Mouse (Mus musculus): ENCODE data around the gene Islr2. TPM values are rescaled to one million over a fixed set of nuclear protein-coding genes. Genes with fewer than 3 reads are reported as not detected.
A peak's percentile ranks its signal among the peaks of the same experiment; 100 is the strongest.

The Islr2 gene
- polyA plus RNA-seq, 1 experiment from 2014 or later: 0.43 TPM

DNA sequence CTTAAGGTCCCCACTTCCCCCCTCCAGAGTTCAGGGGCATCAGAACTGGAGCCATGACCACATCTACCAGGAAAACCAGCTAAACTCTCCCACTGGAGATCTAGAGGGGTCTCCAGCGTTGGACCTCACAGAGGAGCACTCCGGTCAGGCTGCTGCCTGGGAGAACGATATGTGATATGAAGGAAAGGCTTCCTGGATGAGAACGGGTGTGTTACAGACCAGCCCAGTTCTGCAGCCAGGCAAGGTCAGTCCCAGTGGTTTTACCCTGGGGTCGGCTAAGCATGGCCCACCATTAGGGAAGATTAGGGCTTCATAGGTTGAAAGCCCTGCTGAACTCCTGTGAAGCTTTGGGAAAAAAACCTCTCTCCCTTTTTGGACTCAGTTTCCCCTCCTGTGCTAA, 9.3 kb upstream of the Islr2 start:
- ATAC-seq (replicated peaks; ENCODE audit: low FRiP score): no peak; the same call in 1 of the 2 replicates
- Histone ChIP-seq H3K4me3 (ENCODE audit: low read depth, low read length) (no peak overlapping the region), H3K36me3 (ENCODE audit: control insufficient read depth, insufficient read depth, low read length) (no peaks in the 10 kb centered on the region), H3K27ac (ENCODE audit: low read depth, low read length) (0 out of 2 replicates have a peak overlapping the region, but pooled peaks have one; percentile 6), H3K4me2 (peak overlapping the region; percentile 46; the same call in 1 of the 2 replicates), H3K9ac (ENCODE audit: low read depth, low read length) (no peak overlapping the region), H3K27me3 (replicated peaks; ENCODE audit: control insufficient read depth, insufficient read depth, low read length) (peaks cover 3% of the 10 kb centered on the region; the same call in 1 of the 2 replicates), H3K9me3 (ENCODE audit: control insufficient read depth, low read length) (no peaks in the 10 kb centered on the region), H3K4me1 (replicated peaks; ENCODE audit: control insufficient read depth, insufficient read depth, low read length) (peaks cover 18% of the 10 kb centered on the region)
- no peak for DNase-seq (ENCODE audit: low spot score)
- WGBS: 48% methylated on average over 5 of the region's 5 CpGs

DNA sequence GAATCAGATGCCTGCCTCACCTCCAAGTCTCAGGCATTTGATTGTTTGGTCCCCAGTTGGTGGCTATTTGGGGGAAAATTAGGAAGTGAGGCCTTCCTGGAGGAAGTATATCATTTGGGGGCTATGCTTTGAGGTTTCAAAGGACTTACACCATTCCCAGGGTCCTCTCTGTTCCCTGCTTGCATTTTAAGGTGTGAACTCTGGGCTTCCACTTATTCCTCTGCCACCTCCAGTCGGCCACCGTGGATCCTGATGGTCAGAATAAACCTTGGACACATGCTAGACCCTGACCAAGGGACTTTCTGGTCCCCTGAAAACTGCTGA, 6.1 kb upstream of the Islr2 start:
- no peak overlapping the region for H3K27ac ChIP-seq (ENCODE audit: low read depth, low read length)
- H3K9ac ChIP-seq (ENCODE audit: low read depth, low read length): no peak overlapping the region
- no peak overlapping the region for H3K4me2 ChIP-seq
- no peak overlapping the region for H3K4me3 ChIP-seq (ENCODE audit: low read depth, low read length)
- H3K36me3 ChIP-seq (ENCODE audit: control insufficient read depth, insufficient read depth, low read length): no peaks in the 10 kb centered on the region
- WGBS: 81% methylated on average over 2 of the region's 2 CpGs
- peaks cover 15% of the 10 kb centered on the region for H3K27me3 ChIP-seq (replicated peaks; ENCODE audit: control insufficient read depth, insufficient read depth, low read length)
- no peak for ATAC-seq (replicated peaks; ENCODE audit: low FRiP score)
- peaks cover 18% of the 10 kb centered on the region for H3K4me1 ChIP-seq (replicated peaks; ENCODE audit: control insufficient read depth, insufficient read depth, low read length)
- H3K9me3 ChIP-seq (ENCODE audit: control insufficient read depth, low read length): no peaks in the 10 kb centered on the region
- no peak for DNase-seq (ENCODE audit: low spot score)

DNA sequence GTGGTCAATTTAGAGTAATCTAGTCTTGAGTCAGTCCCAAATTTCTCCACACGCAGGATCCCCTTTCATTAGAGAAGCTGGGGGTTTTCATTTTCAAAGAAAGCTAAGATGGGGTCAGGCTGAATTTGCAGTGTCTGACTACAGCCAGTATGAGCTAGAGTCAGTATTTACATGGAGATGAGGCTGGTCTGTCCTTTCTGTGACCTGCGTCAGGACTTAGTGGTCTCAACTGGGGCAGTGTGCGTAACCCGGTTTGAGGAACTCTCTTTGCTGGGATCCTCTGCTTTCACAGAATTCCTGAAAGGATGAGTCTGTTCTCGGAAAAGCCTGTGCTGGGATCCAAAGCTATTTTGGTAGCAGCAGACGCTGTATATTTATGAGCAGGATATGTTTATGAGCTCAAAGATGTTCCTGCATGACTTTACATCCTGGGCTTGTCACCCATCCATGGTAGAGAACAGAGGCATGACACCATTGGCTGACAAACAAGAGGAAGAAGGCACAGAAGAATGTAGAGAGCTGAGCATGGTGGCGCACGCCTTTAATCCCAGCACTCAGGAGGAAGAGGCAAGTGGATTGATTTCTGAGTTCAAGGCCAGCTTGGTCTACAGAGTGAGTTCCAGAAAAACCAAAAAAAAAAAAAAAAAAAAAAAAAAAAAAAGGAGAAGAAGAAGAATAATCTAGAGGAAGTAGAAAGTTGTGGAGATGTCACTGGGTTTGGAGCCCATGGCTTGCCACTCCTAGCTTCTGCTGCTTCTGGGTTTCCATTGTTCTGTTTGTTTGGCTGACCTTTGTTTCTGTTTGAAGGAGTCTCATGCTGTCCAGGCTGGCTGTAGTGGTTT, 5.6 kb upstream of the Islr2 start:
- H3K9ac ChIP-seq (ENCODE audit: low read depth, low read length): no peak overlapping the region
- H3K9me3 ChIP-seq (ENCODE audit: control insufficient read depth, low read length): no peaks in the 10 kb centered on the region
- no peaks in the 10 kb centered on the region for H3K36me3 ChIP-seq (ENCODE audit: control insufficient read depth, insufficient read depth, low read length)
- WGBS: 75% methylated on average over 8 of the region's 8 CpGs
- no peak overlapping the region for H3K4me3 ChIP-seq (ENCODE audit: low read depth, low read length)
- DNase-seq (ENCODE audit: low spot score) (no peak), ATAC-seq (replicated peaks; ENCODE audit: low FRiP score) (no peak)
- H3K4me1 ChIP-seq (replicated peaks; ENCODE audit: control insufficient read depth, insufficient read depth, low read length): peaks cover 13% of the 10 kb centered on the region
- H3K4me2 ChIP-seq: no peak overlapping the region
- H3K27me3 ChIP-seq (replicated peaks; ENCODE audit: control insufficient read depth, insufficient read depth, low read length): peaks cover 19% of the 10 kb centered on the region
- no peak overlapping the region for H3K27ac ChIP-seq (ENCODE audit: low read depth, low read length)

DNA sequence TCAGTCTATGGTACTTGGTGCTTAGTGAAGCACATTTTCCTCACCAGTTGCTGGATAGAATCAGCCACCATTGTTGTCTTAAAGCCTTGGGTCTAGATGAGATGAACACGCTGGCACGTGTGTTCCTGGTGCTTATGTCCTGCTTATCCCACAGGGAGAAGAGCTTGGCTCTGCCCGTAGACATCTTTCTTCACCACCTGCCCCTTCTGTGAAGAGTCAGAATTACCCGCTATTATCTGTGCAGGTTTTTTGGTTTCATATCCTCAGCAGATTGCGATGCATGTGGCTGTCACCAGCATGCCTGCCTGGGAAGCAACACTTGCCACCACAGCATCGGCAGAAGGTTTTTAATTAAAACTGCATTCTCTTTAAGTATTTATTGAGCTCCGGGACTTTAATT, 1.9 kb upstream of the Islr2 start:
- Histone ChIP-seq H3K27me3 (replicated peaks; ENCODE audit: control insufficient read depth, insufficient read depth, low read length) (peaks cover 51% of the 10 kb centered on the region), H3K27ac (ENCODE audit: low read depth, low read length) (no peak overlapping the region)
- WGBS: 87% methylated on average over 7 of the region's 7 CpGs

DNA sequence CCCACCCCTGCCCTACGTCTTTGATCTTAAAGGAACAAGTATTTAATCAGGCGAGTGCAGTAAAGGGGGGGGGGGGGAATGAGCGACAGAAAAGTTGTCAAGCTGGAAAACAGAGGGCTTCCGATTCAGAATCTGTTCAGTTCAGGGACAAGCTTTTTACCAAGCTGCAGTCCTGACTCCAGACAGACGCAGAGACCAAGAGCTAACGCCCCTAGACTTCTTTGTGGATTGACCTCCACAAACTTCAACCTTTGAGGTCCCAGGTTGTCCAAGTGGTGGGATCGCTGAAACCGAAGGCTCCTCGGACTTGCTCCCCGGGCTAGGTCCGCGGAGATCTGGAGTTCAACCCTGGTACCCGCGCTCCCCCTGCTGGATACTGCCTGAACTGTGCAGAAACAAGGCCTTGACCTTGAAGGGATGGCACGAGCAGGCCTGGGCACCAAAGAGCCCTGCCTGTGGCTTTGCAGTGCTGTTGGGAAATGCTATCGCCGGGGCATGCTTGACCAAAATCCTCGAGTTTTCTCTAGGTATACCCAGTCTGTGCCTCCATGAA, 405 bp upstream of the Islr2 start:
- H3K4me1 ChIP-seq (replicated peaks; ENCODE audit: control insufficient read depth, insufficient read depth, low read length): no peaks in the 10 kb centered on the region; the same call in 1 of the 2 replicates
- peak; percentile 64 for ATAC-seq (replicated peaks; ENCODE audit: low FRiP score)
- H3K9me3 ChIP-seq (ENCODE audit: control insufficient read depth, low read length): no peaks in the 10 kb centered on the region
- H3K27ac ChIP-seq (ENCODE audit: low read depth, low read length): no peak overlapping the region
- no peak overlapping the region for H3K9ac ChIP-seq (ENCODE audit: low read depth, low read length)
- H3K4me3 ChIP-seq (ENCODE audit: low read depth, low read length): peak overlapping the region; percentile 41
- 3% methylated on average over 18 of the region's 18 CpGs for WGBS
- peak; percentile 86 for DNase-seq (ENCODE audit: low spot score)
- peak overlapping the region; percentile 64 for H3K4me2 ChIP-seq
- peaks cover 66% of the 10 kb centered on the region for H3K27me3 ChIP-seq (replicated peaks; ENCODE audit: control insufficient read depth, insufficient read depth, low read length)
- no peaks in the 10 kb centered on the region for H3K36me3 ChIP-seq (ENCODE audit: control insufficient read depth, insufficient read depth, low read length)

More for the DNA sequence above, 1.9 kb upstream of the Islr2 start:
- no peak overlapping the region for H3K4me3 ChIP-seq (ENCODE audit: low read depth, low read length)
- H3K9me3 ChIP-seq (ENCODE audit: control insufficient read depth, low read length): no peaks in the 10 kb centered on the region
- H3K4me1 ChIP-seq (replicated peaks; ENCODE audit: control insufficient read depth, insufficient read depth, low read length): no peaks in the 10 kb centered on the region; the same call in 1 of the 2 replicates
- H3K36me3 ChIP-seq (ENCODE audit: control insufficient read depth, insufficient read depth, low read length): no peaks in the 10 kb centered on the region
- H3K9ac ChIP-seq (ENCODE audit: low read depth, low read length): no peak overlapping the region
- DNase-seq (ENCODE audit: low spot score) (no peak), ATAC-seq (replicated peaks; ENCODE audit: low FRiP score) (no peak)
- H3K4me2 ChIP-seq: no peak overlapping the region

DNA sequence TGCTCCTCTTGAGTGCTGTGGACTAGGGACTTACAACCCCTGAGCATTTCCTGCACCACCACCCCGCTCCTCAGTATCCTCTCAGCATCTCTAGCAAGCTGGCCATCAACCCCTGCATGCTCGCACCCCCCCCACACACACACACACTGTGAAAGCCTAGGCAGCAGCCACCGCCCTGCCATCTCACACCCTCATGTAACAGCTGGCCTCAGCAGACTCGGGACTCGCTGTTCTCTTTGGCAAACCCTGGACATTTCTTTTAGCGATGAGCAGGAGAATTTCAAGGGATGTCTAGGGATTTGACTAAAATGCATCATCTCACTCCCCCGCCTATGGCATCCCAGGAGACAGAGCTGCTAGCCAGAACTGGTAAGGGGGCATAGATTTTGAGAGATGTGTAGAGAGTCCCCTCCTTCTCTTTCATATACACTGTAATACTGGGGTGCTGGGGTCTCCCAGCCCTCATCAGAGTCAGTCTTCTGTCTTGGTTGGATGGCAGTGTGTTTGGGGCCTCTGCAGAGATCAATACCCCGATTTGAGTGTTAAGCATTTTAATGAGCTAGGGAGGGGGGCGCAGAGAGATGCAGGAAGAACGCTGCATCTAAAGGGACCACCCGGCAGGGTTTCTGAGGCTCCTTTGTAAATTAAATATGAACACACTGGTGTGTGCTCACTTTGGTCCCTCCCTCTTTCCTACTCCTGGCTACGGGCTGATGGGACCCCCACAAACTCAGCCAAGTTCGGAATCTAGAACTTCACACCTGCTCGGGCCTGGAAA, 1.3 kb downstream of the Islr2 start:
- peaks cover 8% of the 10 kb centered on the region for H3K4me1 ChIP-seq (replicated peaks; ENCODE audit: control insufficient read depth, insufficient read depth, low read length)
- H3K4me3 ChIP-seq (ENCODE audit: low read depth, low read length): no peak overlapping the region
- no peak overlapping the region for H3K4me2 ChIP-seq
- H3K27me3 ChIP-seq (replicated peaks; ENCODE audit: control insufficient read depth, insufficient read depth, low read length): peaks cover 83% of the 10 kb centered on the region
- H3K36me3 ChIP-seq (ENCODE audit: control insufficient read depth, insufficient read depth, low read length): no peaks in the 10 kb centered on the region
- DNase-seq (ENCODE audit: low spot score): peak; percentile 32
- no peaks in the 10 kb centered on the region for H3K9me3 ChIP-seq (ENCODE audit: control insufficient read depth, low read length)
- H3K27ac ChIP-seq (ENCODE audit: low read depth, low read length): no peak overlapping the region
- no peak overlapping the region for H3K9ac ChIP-seq (ENCODE audit: low read depth, low read length)
- WGBS: 4% methylated on average over 14 of the region's 14 CpGs
- no peak for ATAC-seq (replicated peaks; ENCODE audit: low FRiP score)

DNA sequence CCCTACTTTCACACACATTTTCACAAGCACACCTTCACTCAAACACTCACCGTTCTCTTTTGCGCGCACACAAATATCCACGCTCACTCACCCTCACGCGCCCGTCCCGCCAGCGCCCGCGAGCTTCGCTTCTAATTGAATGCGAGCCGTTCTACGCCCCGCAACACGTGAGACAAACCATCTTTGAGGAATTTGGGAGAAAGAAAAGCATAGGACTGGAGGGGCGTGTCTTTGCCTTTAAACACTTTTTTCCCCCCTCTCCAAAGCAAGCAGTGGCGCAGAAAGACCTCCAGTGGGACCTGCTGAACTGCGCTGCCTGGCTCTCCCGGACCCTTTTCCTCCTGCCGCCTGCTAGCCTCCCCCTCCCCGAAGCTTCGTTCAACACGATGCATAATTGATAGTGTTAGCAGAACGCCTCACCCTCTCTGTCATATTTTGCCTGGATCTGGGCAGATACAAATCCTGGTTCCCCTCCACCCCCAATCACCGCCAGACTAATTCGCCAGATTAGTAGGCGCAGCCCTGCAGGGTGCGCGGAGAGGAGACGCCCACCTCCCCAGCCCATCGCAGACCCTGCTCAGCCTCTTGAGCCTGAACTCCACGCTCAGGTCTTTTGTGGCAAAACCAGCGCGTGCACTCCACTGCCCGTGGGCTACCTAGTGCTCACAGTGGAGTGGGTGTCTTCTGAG, 2.1 kb downstream of the Islr2 start:
- no peaks in the 10 kb centered on the region for H3K9me3 ChIP-seq (ENCODE audit: control insufficient read depth, low read length)
- H3K27me3 ChIP-seq (replicated peaks; ENCODE audit: control insufficient read depth, insufficient read depth, low read length): peaks cover 86% of the 10 kb centered on the region
- H3K36me3 ChIP-seq (ENCODE audit: control insufficient read depth, insufficient read depth, low read length): no peaks in the 10 kb centered on the region
- H3K4me2 ChIP-seq: no peak overlapping the region
- DNase-seq (ENCODE audit: low spot score): peak; percentile 29
- H3K27ac ChIP-seq (ENCODE audit: low read depth, low read length): no peak overlapping the region
- H3K4me1 ChIP-seq (replicated peaks; ENCODE audit: control insufficient read depth, insufficient read depth, low read length): peaks cover 8% of the 10 kb centered on the region
- WGBS: 5% methylated on average over 37 of the region's 37 CpGs
- no peak overlapping the region for H3K9ac ChIP-seq (ENCODE audit: low read depth, low read length)
- no peak for ATAC-seq (replicated peaks; ENCODE audit: low FRiP score)
- no peak overlapping the region for H3K4me3 ChIP-seq (ENCODE audit: low read depth, low read length)

DNA sequence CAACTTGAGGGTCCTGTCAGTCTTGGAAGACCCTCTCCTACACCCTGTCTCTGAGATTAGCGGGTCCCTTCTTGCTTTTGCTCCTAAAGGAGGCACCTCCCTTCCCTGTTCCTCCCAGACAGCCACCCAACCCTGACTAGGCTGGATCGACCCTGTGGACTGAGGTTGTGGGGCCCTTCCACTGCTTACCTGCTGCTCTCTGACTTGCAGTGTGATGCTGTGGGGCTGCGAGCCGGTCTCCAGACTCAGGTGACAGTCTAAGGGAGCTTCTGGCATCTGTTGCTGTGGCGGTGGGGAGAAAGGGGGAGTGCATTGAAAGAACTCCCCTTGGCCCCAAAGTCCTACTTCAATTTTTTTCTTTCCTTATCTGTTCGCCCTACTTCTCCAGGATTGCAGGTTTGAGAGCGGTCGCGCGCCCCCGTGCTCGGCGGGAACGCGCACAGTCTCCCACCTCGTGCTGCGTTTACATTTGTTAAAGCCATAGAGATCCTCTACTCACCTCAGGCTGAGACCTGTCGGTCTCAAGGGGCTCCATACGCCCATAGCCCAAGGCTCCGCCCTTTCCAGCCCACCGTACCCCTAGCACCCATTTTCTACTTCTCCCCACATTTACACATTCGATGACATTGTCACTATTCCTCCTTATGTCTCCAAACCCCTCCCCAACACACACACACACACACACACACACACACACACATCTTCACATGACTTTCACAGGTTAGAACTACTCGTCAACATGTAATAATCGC, 2.9 kb downstream of the Islr2 start:
- Histone ChIP-seq H3K4me3 (ENCODE audit: low read depth, low read length) (no peak overlapping the region), H3K4me2 (no peak overlapping the region), H3K36me3 (ENCODE audit: control insufficient read depth, insufficient read depth, low read length) (no peaks in the 10 kb centered on the region), H3K9me3 (ENCODE audit: control insufficient read depth, low read length) (no peaks in the 10 kb centered on the region), H3K9ac (ENCODE audit: low read depth, low read length) (no peak overlapping the region), H3K27me3 (replicated peaks; ENCODE audit: control insufficient read depth, insufficient read depth, low read length) (peaks cover 87% of the 10 kb centered on the region), H3K4me1 (replicated peaks; ENCODE audit: control insufficient read depth, insufficient read depth, low read length) (peaks cover 8% of the 10 kb centered on the region), H3K27ac (ENCODE audit: low read depth, low read length) (no peak overlapping the region)
- DNase-seq (ENCODE audit: low spot score) (peak; percentile 32), ATAC-seq (replicated peaks; ENCODE audit: low FRiP score) (no peak)
- WGBS: 5% methylated on average over 24 of the region's 24 CpGs
